Mouse (Mus musculus): ENCODE data around the gene Map4k5.

DNA sequence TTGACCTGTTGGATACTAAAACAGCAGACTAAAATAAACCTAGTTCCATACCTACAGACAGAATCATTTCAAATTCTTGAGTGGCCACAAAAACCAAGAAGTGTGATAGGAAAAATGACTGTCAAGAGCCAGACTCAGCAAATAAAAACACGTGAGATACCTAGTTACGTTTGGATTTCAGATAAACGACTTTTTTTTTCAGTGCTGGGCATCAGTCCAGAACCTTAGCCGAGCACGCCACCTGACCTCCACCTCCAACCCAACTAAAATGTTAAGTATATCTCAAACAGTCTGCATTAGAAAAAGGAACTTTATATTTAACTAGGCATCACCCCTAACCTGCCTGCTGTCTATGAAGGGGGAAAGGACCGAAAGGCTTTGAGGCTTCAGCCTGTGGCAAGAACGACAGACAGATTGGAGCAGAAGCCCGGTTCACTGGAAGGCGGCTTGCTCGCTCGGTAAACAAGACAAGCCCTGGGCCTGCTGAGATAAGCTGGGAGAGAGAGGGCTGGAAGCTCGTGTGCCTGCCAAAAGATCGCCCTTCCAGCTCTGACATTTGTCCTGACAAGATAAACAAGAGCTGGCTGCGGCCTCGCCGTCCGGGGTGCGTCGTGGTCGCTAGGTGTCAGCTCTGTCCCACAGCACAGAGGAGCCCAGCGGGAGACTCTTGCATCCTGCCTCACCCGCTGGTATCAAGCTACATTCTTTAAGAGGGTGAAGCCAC, 135.4 kb downstream of the Map4k5 start:
- TF ChIP-seq POLR2A (IDR thresholded peaks at IDR 0.05; ENCODE audit: insufficient read depth, low read length) (no peak), CTCF (IDR thresholded peaks at IDR 0.05; ENCODE audit: low read depth, low read length) (peak; percentile 77), EP300 (IDR thresholded peaks at IDR 0.05; ENCODE audit: insufficient read depth, low read depth, low read length) (peak; percentile 70; the same call in 1 of the 2 replicates)

Data from ES-Bruce4 (cell line).